Mouse (Mus musculus) embryonic facial prominence, embryonic 10.5 days (tissue): Measurements from ENCODE around the gene Herc1. TPM values are rescaled to one million over a fixed set of nuclear protein-coding genes. Genes with fewer than 3 reads are reported as not detected.

Source experiments
- DNase-seq: peaks from one replicate; pipeline ENCODE4 v3.0.0-alpha.2; 2017; ENCODE audit warnings: low spot score
- H3K27ac ChIP-seq: fragments of 300-500 bp; sonication (generic); replicated peaks from 2 replicates; pipeline ENCODE4 v1.5.1; 2016; ENCODE audit warnings: mild to moderate bottlenecking
- H3K27me3 ChIP-seq: fragments of 300-500 bp; sonication (generic); replicated peaks from 2 replicates; pipeline ENCODE4 v1.6.1; 2016; ENCODE audit warnings: low read depth, mild to moderate bottlenecking; ENCODE audit not compliant: poor library complexity, severe bottlenecking
- H3K36me3 ChIP-seq: fragments of 300-500 bp; sonication (generic); replicated peaks from 2 replicates; pipeline ENCODE4 v1.6.1; 2016; ENCODE audit warnings: mild to moderate bottlenecking, moderate library complexity
- H3K4me1 ChIP-seq: fragments of 300-500 bp; sonication (generic); 2 replicates; pipeline ENCODE4 v1.6.1; 2016
- H3K4me3 ChIP-seq: fragments of 300-500 bp; sonication (generic); 2 replicates; pipeline ENCODE4 v1.5.1; 2016; ENCODE audit warnings: mild to moderate bottlenecking, moderate library complexity
- H3K9me3 ChIP-seq: fragments of 300-500 bp; sonication (generic); 2 replicates; pipeline ENCODE4 v1.6.1; 2016; ENCODE audit warnings: mild to moderate bottlenecking
- WGBS: fragments of 180-500 bp; shearing (Covaris S2); methylation state at CpG from one replicate; pipeline ENCODE4 v1.1.7; 2016; 5-methylcytosine and 5-hydroxymethylcytosine counted together
- polyA plus RNA-seq: library from polyadenylated mRNA; unstranded; fragments of >200 nt; fragmentation: Nextera tagmentation; extraction: Ambion mirVana; gene quantifications from 2 replicates; pipeline ENCODE4 v1.2.1, GENCODE M21; 2016

Gene Herc1
- polyA plus RNA-seq, 1 experiment from 2014 or later: 25.7 TPM

- 91% methylated on average over 5 of the region's 5 CpGs for WGBS
- Histone ChIP-seq H3K9me3 (no peaks in the 10 kb centered on the region), H3K27me3 (no peaks in the 10 kb centered on the region), H3K36me3 (peaks cover 100% of the 10 kb centered on the region), H3K27ac (no peak overlapping the region), H3K4me3 (no peak overlapping the region), H3K4me1 (peaks cover 5% of the 10 kb centered on the region)
- no peak for DNase-seq
These were observed 168.7 kb downstream of the Herc1 start for GRCm38 (mm10) chr9:66518901-66519300.

- 93% methylated on average over 4 of the region's 4 CpGs for WGBS
- H3K4me3 ChIP-seq: no peak overlapping the region
- no peaks in the 10 kb centered on the region for H3K4me1 ChIP-seq
- no peak for DNase-seq
- no peak overlapping the region for H3K27ac ChIP-seq
- no peaks in the 10 kb centered on the region for H3K27me3 ChIP-seq
- peaks cover 100% of the 10 kb centered on the region for H3K36me3 ChIP-seq
- no peaks in the 10 kb centered on the region for H3K9me3 ChIP-seq
These were observed 170.0 kb downstream of the Herc1 start for GRCm38 (mm10) chr9:66520299-66520698.

GRCm38 (mm10) chr9:66521595-66521994 lies 171.3 kb downstream of the Herc1 start:
- 94% methylated on average over 3 of the region's 3 CpGs for WGBS
- H3K27ac ChIP-seq: no peak overlapping the region

GRCm38 (mm10) chr9:66542785-66543184 lies 192.5 kb downstream of the Herc1 start:
- Histone ChIP-seq H3K4me3 (no peak overlapping the region), H3K9me3 (no peaks in the 10 kb centered on the region), H3K36me3 (peaks cover 99% of the 10 kb centered on the region), H3K27ac (no peak overlapping the region), H3K27me3 (no peaks in the 10 kb centered on the region), H3K4me1 (no peaks in the 10 kb centered on the region)
- WGBS: 87% methylated on average over 4 of the region's 4 CpGs
- no peak for DNase-seq

More at GRCm38 (mm10) chr9:66521595-66521994, 171.3 kb downstream of the Herc1 start:
- H3K4me3 ChIP-seq: no peak overlapping the region
- no peaks in the 10 kb centered on the region for H3K27me3 ChIP-seq
- H3K9me3 ChIP-seq: no peaks in the 10 kb centered on the region
- no peak for DNase-seq
- no peaks in the 10 kb centered on the region for H3K4me1 ChIP-seq
- peaks cover 100% of the 10 kb centered on the region for H3K36me3 ChIP-seq

Other genes with a start within 250 kb of the Herc1 start
- gene Snx1, start 223.9 kb upstream of the Herc1 start, polyA plus RNA-seq: 124 and 129 TPM in 2 replicates
- 159 and 162 TPM in 2 replicates for gene Ciao2a, start 223.8 kb upstream of the Herc1 start, polyA plus RNA-seq
- 5.3 and 5.8 TPM in 2 replicates for gene Dapk2, start 192.2 kb upstream of the Herc1 start, polyA plus RNA-seq
- 1.3 and 1.4 TPM in 2 replicates for gene Fbxl22, start 164.1 kb downstream of the Herc1 start, polyA plus RNA-seq
- 103 and 106 TPM in 2 replicates for gene Usp3, start 242.7 kb downstream of the Herc1 start, polyA plus RNA-seq